Mouse (Mus musculus): Measurements from ENCODE around the gene Ric8a.

Gene Ric8a

GRCm38 (mm10) chr7:140846676-140847075 lies 10.1 kb upstream of the Ric8a start:
- DNase-seq (ENCODE audit: low spot score in 2 of 2) = no peak

- DNase-seq (ENCODE audit: low spot score in 2 of 2) = no peak
These were observed 8.8 kb upstream of the Ric8a start, which contains the start of gene Odf3 for GRCm38 (mm10) chr7:140847755-140848580. Gene Odf3, plus strand, starts transcription at chr7:140847805.

DNA sequence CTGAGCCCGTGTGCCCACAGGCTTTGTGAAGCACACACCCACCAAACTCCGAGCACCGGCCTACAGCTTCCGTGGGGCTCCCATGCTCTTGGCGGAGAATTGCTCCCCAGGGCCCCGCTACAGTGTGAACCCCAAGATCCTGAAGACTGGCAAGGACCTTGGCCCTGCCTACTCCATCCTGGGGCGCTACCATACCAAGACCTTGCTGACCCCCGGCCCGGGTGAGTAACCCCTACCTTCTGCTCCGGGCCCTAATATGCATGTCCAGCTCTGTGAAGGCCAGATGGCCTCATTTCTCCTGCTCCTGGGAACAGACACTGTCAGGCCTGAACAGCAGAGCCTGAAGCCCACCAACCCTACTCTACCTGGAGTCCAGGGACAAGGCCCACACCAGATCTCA lies 8.2 kb upstream of the Ric8a start:
- DNase-seq (ENCODE audit: low spot score in 2 of 2) = no peak

GRCm38 (mm10) chr7:140851916-140852315 lies 4.8 kb upstream of the Ric8a start:
- no peak for DNase-seq (ENCODE audit: low spot score in 2 of 2)

- DNase-seq (ENCODE audit: low spot score in 2 of 2) = no peak
These were observed 3.4 kb upstream of the Ric8a start for GRCm38 (mm10) chr7:140853386-140853785.

- no peak for DNase-seq (ENCODE audit: low spot score in 2 of 2)
These were observed 2.3 kb upstream of the Ric8a start for GRCm38 (mm10) chr7:140854483-140854882.

DNA sequence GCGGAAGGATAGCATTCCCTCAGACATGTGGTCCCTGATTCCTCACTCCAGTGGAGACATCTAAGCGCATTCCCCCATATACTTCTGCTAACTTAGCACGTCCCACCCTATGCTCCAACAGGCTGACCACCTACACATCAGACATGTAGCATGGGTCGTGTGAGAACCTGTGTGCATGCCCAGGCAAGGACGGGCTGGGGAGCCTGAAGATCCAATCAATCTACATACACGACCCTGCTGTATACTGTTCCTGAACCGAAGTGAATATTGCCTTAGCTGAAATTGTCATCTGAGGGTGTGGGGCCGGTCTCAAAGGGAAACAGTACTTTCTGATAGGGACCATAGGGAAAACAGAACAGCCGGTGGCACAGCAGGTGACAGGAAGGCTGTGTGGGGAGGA lies 1.6 kb upstream of the Ric8a start:
- no peak for DNase-seq (ENCODE audit: low spot score in 2 of 2)

- peak; percentile 52 to 58 for DNase-seq (ENCODE audit: low spot score in 2 of 2)
These were observed 635 bp upstream of the Ric8a start, which contains the start of gene Gm45785 for GRCm38 (mm10) chr7:140855860-140856784. Gene Gm45785, minus strand, starts transcription at chr7:140856331.

GRCm38 (mm10) chr7:140857550-140858505 lies 1.1 kb downstream of the Ric8a start, which contains the start of gene Bet1l:
Gene Bet1l, minus strand, starts transcription at chr7:140857577.
- no peak for DNase-seq (ENCODE audit: low spot score in 2 of 2)

DNA sequence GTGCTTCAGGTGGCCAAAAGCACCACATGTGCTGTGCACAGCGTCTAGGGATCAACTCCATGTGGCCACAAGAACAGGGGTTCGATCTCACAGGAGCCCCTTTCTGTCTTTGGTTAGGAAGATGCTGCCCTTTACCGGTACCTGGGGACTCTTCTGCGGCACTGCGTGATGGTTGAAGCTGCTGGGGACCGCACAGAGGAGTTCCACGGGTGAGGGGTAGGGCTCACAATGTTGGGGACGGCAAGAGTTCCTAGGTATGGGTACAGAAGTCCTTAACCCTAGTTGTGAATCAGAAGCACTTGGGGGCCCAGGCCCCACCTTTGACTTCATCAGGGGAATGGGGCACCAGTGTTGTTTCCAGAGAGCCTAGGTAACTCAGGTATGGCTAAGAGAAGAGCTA lies 2.0 kb downstream of the Ric8a start:
- no peak for DNase-seq (ENCODE audit: low spot score in 2 of 2)

DNA sequence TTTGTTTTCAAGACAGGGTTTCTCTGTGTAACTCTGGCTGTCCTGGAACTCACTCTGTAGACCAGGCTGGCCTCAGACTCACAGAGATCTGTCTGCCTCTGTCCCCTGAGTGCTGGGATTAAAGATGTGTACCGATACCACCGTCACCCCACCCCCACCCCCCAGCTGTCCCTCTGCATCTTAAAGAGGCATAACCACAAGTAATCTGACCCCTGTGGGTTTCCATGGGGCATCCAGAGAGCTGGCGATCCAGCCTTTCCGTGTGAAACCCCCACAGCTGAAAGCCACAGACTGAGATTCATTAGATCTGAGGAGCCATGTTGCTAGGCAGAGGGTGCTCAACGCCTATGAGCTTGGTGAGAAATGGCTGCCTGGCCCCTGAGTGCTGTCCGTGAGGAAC lies 3.2 kb downstream of the Ric8a start:
- DNase-seq (ENCODE audit: low spot score in 2 of 2) = no peak

- DNase-seq (ENCODE audit: low spot score in 2 of 2) = no peak
These were observed 4.0 kb downstream of the Ric8a start for GRCm38 (mm10) chr7:140860728-140861127.

- DNase-seq (ENCODE audit: low spot score in 2 of 2) = no peak
These were observed 8.0 kb downstream of the Ric8a start for GRCm38 (mm10) chr7:140864761-140865160.

DNA sequence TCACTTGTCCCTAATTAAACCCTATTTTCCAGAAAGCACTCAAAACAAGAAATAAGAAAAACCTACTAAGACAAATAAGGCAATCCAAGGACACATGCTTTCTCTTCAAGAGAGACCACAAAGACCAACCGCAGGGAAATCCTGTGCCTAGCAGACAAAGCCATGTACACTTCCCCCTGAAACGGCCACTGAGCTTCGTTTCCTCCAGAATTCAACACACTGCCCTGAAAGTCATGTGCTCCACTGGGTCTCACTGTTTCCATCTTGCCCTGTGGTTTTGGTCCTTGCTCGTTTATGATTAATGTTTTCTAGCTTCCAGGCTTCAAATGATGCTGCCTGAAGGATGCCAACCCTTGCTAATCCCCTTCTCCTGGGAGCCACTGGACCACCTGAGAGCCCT lies 17.5 kb downstream of the Ric8a start:
- no peak for DNase-seq (ENCODE audit: low spot score in 2 of 2)

DNA sequence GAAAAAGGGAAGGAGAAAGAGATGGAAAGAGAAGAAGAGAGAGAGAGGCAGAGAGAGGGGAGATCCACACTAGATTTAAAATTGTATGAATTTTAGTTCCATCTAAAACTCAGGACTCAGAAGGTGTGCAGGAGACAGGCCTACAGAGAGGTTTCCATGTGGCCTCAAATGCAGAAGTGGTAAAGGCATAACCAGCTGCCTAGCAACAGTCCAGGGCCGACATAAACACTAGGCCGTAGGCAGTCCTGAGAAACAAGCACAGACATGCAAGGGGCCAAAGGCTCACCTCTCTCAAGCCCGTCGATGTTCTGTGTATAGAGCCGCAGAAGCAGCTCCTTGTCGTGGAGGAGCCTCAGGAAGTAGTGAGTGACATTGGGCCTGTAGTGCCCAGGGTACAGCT lies 20.6 kb downstream of the Ric8a start:
- DNase-seq (ENCODE audit: low spot score in 2 of 2) = no peak

GRCm38 (mm10) chr7:140879355-140879754 lies 22.6 kb downstream of the Ric8a start:
- no peak for DNase-seq (ENCODE audit: low spot score in 2 of 2)

DNA sequence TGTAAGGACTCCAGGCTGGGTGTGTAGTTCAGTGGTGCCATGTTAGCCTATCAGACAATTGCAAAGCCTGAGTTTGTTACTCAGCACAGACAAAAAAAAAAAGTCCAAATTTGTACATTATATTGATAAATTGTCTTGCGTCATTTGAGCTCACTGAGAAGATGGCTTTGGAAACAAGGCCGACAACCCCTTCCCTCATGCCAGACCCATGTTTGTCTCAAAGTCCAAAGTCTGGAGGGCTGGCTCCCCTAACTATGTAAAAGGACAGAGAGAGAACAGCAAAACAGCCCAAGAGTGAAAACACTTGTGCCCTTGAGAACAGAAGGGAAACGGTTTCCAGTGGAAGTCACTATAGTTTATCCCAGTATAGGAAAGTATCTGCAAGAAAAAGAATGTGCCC lies 23.7 kb downstream of the Ric8a start:
- no peak for DNase-seq (ENCODE audit: low spot score in 2 of 2)

DNA sequence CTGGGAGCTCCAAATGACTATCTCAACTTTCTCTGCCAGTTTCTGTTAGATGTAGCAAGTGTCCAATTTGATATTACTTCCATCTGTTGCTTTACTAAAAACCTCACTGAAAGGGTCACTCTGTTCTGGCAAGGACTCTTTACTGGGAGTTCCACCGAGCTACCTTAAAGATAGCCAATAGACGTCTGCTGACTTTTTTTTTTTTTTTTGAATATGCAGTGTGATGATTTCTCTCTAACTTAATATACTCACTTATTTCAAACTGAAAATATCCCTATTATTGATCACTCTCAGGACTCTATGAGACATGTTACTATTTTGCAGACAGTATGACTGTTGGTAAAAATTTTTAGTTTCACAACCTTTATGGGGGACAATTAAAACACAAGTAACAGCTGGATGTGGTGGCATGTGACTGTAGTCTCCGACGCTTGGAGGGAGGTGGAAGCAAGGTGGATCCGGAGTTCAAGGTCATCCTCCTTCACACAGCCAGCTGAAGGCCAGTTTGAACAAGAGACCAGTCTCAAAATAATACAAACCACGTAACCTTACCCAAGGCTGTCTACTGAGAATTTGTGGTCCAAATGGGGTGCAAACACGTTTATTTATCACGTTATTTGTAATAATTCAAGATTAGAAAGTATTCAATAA lies 24.2 kb downstream of the Ric8a start:
- no peak for DNase-seq (ENCODE audit: low spot score in 2 of 2)

GRCm38 (mm10) chr7:140881696-140882468 lies 25.1 kb downstream of the Ric8a start, which contains the start of the genes Psmd13 and Sirt3:
Gene Psmd13, plus strand, starts transcription at chr7:140881968.
Gene Sirt3, minus strand, starts transcription at chr7:140882309.
- peak; percentile 86 to 91 for DNase-seq (ENCODE audit: low spot score in 2 of 2)

GRCm38 (mm10) chr7:140882469-140882803 lies 25.7 kb downstream of the Ric8a start:
- DNase-seq (ENCODE audit: low spot score in 2 of 2) = no peak
